Mouse (Mus musculus) spleen, postnatal 14 days (tissue): ENCODE results near the gene Wiz.

ENCODE experiments used
- DNase-seq, 2 experiments: peaks; one replicate each; pipeline ENCODE4 v3.0.0; 2021 to 2022; ENCODE audit warnings: low spot score in 2 of 2

Wiz gene

DNA sequence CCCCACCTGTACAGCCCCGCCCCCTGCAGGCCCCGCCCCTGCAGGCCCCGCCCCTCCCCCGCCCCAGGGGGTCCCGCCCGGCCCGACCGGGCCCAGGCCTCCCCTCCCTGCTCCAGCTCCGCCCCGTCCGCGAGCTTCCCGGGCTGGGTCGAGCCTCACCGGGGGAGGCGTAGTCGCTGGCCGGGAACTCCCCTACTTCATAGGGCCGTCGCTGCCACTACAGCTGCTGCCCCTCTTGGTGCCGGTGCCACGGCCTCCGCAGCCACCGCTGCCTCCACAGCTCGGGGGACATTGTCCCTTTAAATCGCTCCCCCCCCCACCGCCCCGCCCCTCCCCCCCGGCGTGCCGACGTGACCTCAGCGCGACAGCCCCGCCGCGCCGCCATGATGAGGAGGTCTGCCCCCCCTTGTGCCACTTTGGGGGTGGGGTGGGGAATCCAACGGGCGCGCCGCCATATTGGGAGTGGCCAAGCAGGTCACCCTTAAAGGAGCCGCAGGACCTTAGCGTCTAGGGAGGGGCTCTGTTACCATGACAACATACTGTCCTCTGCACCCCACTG, at the start of gene Wiz:
TSS of gene Wiz (minus strand) at position 339 of the 559 bp plus-strand sequence.
- peak; percentile 76 to 86 for DNase-seq

- DNase-seq = no peak
Observed at GRCm38 (mm10) chr17:32437106-32437505, 47.9 kb upstream of the Wiz start.

GRCm38 (mm10) chr17:32435151-32435550, 45.9 kb upstream of the Wiz start:
- DNase-seq = no peak

DNA sequence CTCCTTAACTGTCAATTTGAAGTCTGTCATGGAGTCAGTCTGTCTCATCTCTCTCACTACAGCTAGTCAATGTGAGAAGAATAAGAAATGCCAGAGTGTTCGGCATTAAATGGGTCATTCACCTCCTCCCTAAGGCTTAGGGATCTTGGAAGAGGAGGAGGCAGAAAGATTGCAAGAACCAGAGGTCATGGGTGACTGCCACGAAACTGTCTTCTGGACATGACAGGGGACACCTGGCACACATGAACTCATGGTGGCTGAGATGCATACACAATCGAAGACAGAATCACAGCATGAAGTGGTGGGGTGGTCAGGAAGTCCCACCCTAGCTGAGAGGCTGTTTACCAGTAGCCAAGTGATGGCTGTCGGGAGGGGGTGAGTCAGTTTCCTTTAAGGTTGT, 45.1 kb upstream of the Wiz start:
- no peak for DNase-seq

- DNase-seq = no peak
Observed at GRCm38 (mm10) chr17:32431972-32432371, 42.7 kb upstream of the Wiz start.

GRCm38 (mm10) chr17:32426610-32427009, 37.4 kb upstream of the Wiz start:
- DNase-seq = no peak

DNA sequence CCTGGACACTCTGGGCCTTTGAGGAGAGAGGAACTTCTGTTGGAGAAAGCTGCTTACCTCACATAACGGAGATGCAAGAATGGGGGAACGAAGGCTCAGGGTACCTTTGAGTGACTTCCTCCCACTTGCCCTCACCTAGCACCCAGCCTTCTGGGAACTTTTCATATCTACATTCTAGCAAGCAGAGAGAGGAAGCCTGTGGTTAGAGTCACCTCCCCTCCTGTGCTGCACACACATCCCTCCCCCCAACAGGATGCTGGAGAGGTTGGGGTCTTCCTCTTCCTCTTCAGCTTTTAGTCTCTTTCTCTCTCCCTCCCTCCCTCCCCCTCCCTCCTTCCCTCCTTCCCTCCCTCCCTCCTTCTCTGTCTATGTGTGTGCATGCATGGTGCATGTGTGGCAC, 34.8 kb upstream of the Wiz start, which contains the start of gene Pglyrp2:
TSS of gene Pglyrp2 (minus strand) at position 134 of the 400 bp plus-strand sequence.
- DNase-seq = no peak

GRCm38 (mm10) chr17:32420781-32421180, 31.5 kb upstream of the Wiz start:
- no peak for DNase-seq

DNA sequence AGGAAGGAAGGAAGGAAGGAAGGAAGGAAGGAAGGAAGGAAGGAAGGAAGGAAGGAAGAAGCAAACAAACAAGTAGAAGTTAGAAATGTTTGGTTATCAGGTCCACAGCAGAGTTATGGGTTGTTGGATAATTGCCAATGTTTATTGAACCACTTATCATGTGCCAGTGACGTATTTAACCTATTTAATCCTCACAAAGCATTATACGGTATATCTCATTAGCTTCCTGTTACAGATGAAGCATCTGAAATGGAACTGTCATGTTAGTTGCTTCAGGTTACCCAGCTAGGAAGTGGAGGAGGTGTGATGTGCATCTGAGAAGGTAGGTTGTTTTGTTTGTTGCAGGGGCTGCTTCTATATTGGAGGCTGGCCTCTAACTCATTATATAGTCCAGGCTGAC, 30.8 kb upstream of the Wiz start:
- DNase-seq = no peak

- DNase-seq = no peak
Observed at GRCm38 (mm10) chr17:32416771-32417170, 27.5 kb upstream of the Wiz start.

DNA sequence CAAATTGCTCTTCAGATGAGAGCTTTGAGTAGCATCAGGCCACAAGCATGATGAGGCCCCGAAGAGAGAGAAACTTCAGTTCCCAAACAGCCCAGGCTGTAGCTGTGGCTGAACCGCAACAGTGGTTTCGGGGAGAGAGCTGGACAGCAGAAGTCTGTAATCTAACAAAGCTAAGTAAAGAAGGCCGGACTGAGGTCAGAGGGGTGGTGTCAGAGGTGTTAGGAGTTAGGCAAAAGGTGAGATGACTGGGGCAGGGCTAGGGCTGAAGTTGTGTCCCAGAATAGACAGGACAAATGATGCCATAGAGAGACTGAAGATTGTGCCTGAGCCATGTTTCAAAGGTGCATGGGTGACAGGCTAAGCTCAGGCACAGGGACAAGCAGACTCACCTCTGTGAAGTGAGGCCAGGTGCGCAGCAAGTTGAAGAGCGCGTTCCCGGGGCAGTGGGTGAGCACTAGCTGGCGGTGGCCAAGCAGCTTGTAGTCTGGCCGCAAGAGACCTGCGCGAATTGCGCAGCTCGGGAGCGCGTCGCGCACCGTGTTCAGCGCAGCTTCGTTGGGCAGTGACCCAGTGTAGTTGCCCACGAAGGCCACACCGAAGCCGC, 26.3 kb upstream of the Wiz start:
- DNase-seq = no peak

DNA sequence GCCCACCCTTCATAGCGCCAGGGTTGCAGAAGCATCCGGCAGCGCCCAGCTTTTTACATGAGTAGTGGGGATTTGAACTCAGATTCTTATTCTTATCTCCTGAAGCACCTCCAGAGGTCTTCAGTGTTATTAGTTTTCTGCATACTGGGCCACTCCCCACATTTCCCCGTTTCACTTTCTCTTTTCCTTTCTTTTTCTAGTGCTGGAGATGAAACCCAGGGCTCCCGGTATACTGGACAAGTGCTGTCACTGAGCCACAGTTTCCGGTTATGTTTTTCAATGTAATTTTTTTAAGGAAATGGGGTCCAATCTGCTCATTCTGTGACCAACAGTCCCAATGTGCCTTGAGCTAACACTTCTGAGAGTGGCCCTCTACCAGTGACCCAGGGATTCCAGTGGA, 22.7 kb upstream of the Wiz start:
- DNase-seq = no peak

- DNase-seq = peak in 1 of 2 experiments; percentile 22
Observed at GRCm38 (mm10) chr17:32403417-32403816, 14.2 kb upstream of the Wiz start, which contains the start of gene Rasal3. Rasal3 (minus strand) TSS chr17:32403583.

GRCm38 (mm10) chr17:32402779-32403157, 13.5 kb upstream of the Wiz start:
- DNase-seq = peak in 1 of 2 experiments; percentile 40

- DNase-seq = no peak
Observed at GRCm38 (mm10) chr17:32402011-32402778, 13.0 kb upstream of the Wiz start.

- no peak for DNase-seq
Observed at GRCm38 (mm10) chr17:32396266-32396665, 7.0 kb upstream of the Wiz start.

GRCm38 (mm10) chr17:32393944-32394343, 4.7 kb upstream of the Wiz start:
- no peak for DNase-seq

DNA sequence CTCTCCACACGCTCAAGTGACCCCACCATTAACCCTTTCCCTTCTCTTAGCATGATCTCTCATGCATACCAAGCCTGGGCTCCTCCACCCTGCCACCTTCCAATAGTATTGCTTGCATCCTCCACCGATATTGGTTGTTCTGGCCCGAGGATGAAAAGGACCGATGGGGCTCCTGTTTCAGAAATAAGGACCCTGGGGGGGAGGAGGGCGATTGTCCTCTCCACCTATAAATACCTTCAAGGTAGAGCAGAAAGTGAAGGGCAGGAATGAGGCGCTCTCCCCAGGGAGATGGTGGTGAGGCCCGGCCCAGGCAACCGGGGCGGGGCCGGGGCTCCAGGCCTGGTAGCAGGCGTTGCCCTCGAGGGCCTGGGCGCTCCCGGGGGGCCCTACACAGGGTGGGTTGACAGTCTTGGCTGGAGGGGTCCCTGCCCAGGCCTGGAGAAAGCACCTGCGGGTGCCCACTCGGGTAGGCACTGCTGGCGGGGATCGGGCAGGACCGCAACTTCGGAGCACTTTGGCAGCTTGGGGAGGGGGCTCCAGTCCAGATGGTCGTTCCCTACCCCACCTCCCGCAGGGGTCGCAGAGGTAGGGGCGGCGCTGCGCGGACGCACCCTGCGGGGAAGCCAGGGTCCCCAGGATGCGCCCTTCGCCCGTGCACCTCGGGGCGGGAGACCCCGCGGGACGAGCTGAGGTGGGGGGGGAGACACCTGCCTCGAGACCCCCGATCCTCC, 704 bp downstream of the Wiz start:
- peak in 1 of 2 experiments; percentile 16 for DNase-seq

- DNase-seq = no peak
Observed at GRCm38 (mm10) chr17:32387986-32388369, 1.3 kb downstream of the Wiz start.

DNA sequence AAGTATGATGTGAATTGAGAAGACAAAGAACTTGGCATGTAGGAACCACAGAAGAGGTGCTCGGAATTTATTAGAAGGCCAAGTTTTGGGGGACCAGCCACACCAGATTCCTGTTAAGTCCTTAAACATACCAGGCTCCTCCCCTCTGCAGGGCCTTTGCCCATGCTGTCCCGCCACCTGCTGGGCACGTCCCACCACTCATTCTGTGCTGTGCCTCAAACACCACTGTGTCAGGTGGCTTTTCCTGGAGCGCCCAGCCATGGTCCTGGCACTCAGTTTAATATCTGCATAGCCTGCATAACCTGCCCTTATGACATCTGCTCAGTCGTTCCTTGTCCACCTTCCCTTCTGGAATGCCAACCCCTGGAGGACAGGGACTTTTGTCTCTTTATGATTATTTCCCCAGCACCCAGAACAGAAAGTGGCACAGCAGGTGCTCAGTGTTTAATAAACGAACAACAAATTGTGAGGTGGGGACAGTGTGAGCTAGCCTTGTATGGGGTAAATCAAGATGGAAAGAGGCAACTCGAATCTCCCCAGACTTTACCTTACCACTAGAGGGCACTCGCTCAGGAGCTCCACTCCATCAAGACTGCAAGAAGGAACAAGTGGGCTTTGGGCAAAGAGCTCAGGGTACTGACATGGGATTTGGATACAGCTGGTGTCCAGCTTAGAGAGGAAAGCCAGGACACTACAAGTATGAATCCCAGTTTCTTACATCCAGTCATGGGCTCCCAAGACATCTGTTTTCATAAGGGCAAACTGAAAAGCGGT, 2.4 kb downstream of the Wiz start:
- peak in 1 of 2 experiments; percentile 49 for DNase-seq

DNA sequence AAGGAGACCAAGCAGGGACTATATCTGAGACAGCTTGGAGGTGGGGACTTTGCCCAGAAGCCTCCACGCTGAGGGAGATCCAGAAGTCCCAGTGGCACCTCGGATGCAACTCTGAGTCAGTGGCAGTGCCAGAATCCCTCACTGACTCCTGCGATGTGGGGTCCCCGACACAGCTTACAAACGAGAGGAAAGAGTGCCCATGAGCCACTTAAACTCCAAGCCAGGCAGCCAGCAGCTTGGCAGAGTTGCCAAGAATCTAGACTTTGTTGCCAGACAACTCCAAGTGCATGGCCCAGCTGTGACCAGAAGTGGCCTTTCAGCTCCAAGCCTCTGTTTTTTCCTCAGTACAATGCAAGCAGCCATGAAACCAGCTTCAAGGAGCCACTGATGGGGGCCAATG, 5.6 kb downstream of the Wiz start:
- DNase-seq = no peak

- DNase-seq = no peak
Observed at GRCm38 (mm10) chr17:32382576-32382975, 6.7 kb downstream of the Wiz start.
